Mouse (Mus musculus): Measurements from ENCODE around the gene Aatk. TPM values are rescaled to one million over a fixed set of nuclear protein-coding genes. Genes with fewer than 3 reads are reported as not detected.

Gene Aatk
- total and polyA plus RNA-seq, 2 experiments from 2014 or later = 0.71 to 22.1 TPM

DNA sequence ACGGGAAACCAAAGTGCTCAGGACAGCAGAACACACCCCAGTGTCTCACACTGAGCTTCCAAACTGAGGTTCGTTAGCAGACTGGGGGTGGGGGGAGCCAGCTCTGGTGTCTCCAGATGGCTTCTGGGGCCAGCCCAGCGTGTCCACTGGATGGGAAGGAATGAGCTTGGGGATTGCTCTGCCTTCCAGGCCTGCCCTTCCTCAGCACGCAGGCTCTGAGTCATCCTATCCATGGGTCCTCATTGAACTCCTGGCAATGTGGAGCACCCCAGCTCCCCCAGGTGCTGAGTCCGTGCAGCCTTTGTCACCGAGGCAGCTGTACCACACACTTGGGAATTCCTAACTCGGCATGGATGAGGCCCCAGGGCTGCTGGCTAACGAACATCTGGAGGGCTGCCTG lies 24.8 kb downstream of the Aatk start:
- Histone ChIP-seq H3K4me2 (ENCODE audit: low read depth, low read length) (no peak overlapping the region), H3K4me3 (ENCODE audit: low read depth, low read length) (no peak overlapping the region), H3K27me3 (ENCODE audit: control insufficient read depth, insufficient read depth, low read length) (no peaks in the 10 kb centered on the region), H3K36me3 (replicated peaks; ENCODE audit: control insufficient read depth, insufficient read depth, low read length) (no peaks in the 10 kb centered on the region), H3K9ac (replicated peaks; ENCODE audit: low read depth, low read length) (no peak overlapping the region), H3K4me1 (ENCODE audit: control insufficient read depth, insufficient read depth) (no peaks in the 10 kb centered on the region), H3K9me3 (replicated peaks; ENCODE audit: control insufficient read depth, low read length) (no peaks in the 10 kb centered on the region), H3K27ac (ENCODE audit: low read depth) (no peak overlapping the region)
- ATAC-seq (ENCODE audit: insufficient read depth, low read depth) (no peak), DNase-seq (ENCODE audit: low spot score) (no peak)
- 60% methylated on average over 8 of the region's 8 CpGs for WGBS
- TF ChIP-seq EP300 (IDR thresholded peaks at IDR 0.05; ENCODE audit: low read depth) (no peak), CTCF (IDR thresholded peaks at IDR 0.05; ENCODE audit: low read depth) (no peak)

DNA sequence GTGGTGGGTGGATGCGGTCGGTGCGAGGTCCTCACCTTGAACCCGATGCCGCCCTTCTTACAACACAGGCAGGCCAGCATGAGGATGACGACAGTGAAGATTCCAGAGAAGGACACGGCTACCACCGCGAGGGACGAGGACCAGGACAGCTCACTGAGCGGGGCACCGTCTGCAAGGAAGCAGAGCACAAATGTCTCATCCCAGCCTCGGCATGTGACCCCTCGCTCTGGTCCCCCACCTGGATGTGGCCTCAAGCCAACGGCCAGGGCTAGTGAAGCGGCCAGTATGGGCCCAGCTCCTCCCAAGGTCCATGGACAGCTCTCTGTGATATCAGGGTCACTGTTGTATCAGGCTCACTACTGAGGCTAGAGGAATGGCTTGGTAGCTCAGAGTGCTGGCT lies 25.6 kb downstream of the Aatk start:
- 89% methylated on average over 16 of the region's 16 CpGs for WGBS
- no peak for DNase-seq (ENCODE audit: low spot score)

DNA sequence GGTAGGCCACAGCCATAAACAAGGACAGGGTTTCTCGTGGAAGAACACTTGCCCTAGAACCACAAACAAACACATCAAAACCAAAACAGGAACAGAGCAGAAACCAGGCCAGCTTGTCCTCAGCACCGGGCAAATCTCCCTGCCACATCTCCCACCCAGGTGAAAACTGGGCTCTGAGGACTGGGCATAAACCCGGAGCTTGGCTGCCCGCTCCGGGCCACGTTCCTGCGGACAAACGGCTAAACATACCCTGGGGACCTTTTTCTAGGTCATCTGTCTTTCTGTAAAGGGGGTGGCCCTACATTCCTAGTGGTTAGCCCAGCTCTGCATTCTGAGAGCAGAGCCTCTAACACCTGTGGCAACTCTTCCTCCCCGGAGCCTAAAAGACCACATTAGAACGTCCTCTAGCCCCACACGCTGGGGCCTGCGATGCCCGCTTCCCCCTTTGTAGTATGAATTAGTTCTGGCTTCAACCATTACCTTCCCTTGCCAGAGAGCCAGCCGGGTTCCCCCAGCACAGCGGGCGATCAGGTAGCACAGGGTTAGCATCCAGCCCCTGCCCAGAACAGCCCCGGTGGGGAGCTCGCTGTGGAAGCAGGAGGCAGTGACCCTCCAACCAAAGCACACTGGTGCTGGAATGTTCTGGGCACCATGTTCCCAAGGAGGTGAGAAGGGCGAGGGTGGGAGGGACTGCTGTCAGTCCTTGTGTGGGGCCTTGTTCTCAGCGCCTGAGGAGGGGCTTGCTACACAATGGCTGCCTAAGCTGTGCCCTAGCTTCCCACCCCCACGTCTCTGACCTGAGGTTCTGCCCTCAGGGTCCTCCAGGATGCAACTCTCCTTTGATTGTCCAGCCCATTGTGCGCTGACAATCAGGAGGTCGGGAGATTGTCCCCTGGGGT lies 27.2 kb downstream of the Aatk start:
- 77% methylated on average over 23 of the region's 23 CpGs for WGBS

More for the DNA sequence above, 25.6 kb downstream of the Aatk start:
- H3K4me3 ChIP-seq (ENCODE audit: low read depth, low read length) = no peak overlapping the region
- TF ChIP-seq EP300 (IDR thresholded peaks at IDR 0.05; ENCODE audit: low read depth) (no peak), CTCF (IDR thresholded peaks at IDR 0.05; ENCODE audit: low read depth) (no peak)
- no peaks in the 10 kb centered on the region for H3K4me1 ChIP-seq (ENCODE audit: control insufficient read depth, insufficient read depth)
- no peak overlapping the region for H3K9ac ChIP-seq (replicated peaks; ENCODE audit: low read depth, low read length)
- H3K27ac ChIP-seq (ENCODE audit: low read depth) = no peak overlapping the region
- no peak for ATAC-seq (ENCODE audit: insufficient read depth, low read depth)
- no peaks in the 10 kb centered on the region for H3K36me3 ChIP-seq (replicated peaks; ENCODE audit: control insufficient read depth, insufficient read depth, low read length)
- H3K27me3 ChIP-seq (ENCODE audit: control insufficient read depth, insufficient read depth, low read length) = no peaks in the 10 kb centered on the region
- no peaks in the 10 kb centered on the region for H3K9me3 ChIP-seq (replicated peaks; ENCODE audit: control insufficient read depth, low read length)
- H3K4me2 ChIP-seq (ENCODE audit: low read depth, low read length) = no peak overlapping the region

DNA sequence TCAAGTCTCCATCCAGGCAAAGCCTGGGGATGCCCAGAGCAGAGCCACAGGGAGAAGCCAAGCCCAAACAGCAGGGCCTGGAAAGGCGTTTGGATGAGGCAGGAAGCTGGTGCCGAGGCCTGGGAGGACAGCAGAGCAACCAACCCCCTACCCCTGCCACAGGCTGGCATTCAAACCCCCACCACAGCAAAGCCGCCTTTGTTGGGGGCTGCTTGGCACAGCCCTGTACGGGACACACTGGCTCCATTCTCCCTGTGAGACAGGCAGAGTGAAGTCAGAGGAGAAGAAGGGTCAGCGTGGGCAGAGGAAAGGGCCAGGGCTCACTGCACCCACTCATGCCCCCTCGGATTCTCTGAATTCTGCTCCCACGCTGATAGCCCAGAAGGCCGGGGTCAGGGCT lies 30.0 kb downstream of the Aatk start:
- H3K9me3 ChIP-seq (replicated peaks; ENCODE audit: control insufficient read depth, low read length) = no peaks in the 10 kb centered on the region
- no peaks in the 10 kb centered on the region for H3K27me3 ChIP-seq (ENCODE audit: control insufficient read depth, insufficient read depth, low read length)
- WGBS = 81% methylated on average over 8 of the region's 8 CpGs
- no peak overlapping the region for H3K4me3 ChIP-seq (ENCODE audit: low read depth, low read length)
- DNase-seq (ENCODE audit: low spot score) (no peak), ATAC-seq (ENCODE audit: insufficient read depth, low read depth) (no peak)
- H3K4me1 ChIP-seq (ENCODE audit: control insufficient read depth, insufficient read depth) = peaks cover 4% of the 10 kb centered on the region; the same call in 1 of the 2 replicates
- TF ChIP-seq CTCF (IDR thresholded peaks at IDR 0.05; ENCODE audit: low read depth) (no peak), EP300 (IDR thresholded peaks at IDR 0.05; ENCODE audit: low read depth) (no peak)
- H3K36me3 ChIP-seq (replicated peaks; ENCODE audit: control insufficient read depth, insufficient read depth, low read length) = no peaks in the 10 kb centered on the region
- H3K27ac ChIP-seq (ENCODE audit: low read depth) = no peak overlapping the region
- no peak overlapping the region for H3K4me2 ChIP-seq (ENCODE audit: low read depth, low read length)
- H3K9ac ChIP-seq (replicated peaks; ENCODE audit: low read depth, low read length) = no peak overlapping the region

More for the DNA sequence above, 27.2 kb downstream of the Aatk start:
- H3K27me3 ChIP-seq (ENCODE audit: control insufficient read depth, insufficient read depth, low read length) = no peaks in the 10 kb centered on the region
- H3K36me3 ChIP-seq (replicated peaks; ENCODE audit: control insufficient read depth, insufficient read depth, low read length) = no peaks in the 10 kb centered on the region
- no peak overlapping the region for H3K4me2 ChIP-seq (ENCODE audit: low read depth, low read length)
- H3K9me3 ChIP-seq (replicated peaks; ENCODE audit: control insufficient read depth, low read length) = no peaks in the 10 kb centered on the region
- DNase-seq (ENCODE audit: low spot score) (no peak), ATAC-seq (ENCODE audit: insufficient read depth, low read depth) (no peak)
- H3K4me3 ChIP-seq (ENCODE audit: low read depth, low read length) = no peak overlapping the region
- peaks cover 4% of the 10 kb centered on the region; the same call in 1 of the 2 replicates for H3K4me1 ChIP-seq (ENCODE audit: control insufficient read depth, insufficient read depth)
- TF ChIP-seq EP300 (IDR thresholded peaks at IDR 0.05; ENCODE audit: low read depth) (no peak), CTCF (IDR thresholded peaks at IDR 0.05; ENCODE audit: low read depth) (no peak)
- no peak overlapping the region for H3K27ac ChIP-seq (ENCODE audit: low read depth)
- no peak overlapping the region for H3K9ac ChIP-seq (replicated peaks; ENCODE audit: low read depth, low read length)

DNA sequence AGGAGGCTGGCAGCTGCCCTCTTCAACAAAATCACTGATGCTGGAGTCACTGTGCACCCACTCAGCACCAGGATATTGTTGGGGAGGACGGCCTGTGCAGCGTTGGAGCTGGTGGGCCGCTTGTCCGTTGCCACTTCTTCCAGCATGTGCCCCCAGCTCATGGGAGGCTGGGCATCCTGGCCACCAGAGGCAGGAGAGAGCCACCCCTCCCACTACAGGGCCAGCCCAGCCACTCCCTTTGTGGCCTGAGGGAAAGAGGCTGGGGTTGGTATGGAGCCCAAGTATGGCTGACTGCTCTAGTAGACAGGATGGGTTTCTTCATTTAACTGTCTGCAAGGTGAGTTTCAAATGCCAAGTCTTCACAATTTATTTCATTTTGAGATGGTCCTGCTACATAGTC lies 32.2 kb downstream of the Aatk start:
- no peak overlapping the region for H3K27ac ChIP-seq (ENCODE audit: low read depth)

More for the DNA sequence above, 32.2 kb downstream of the Aatk start:
- Histone ChIP-seq H3K4me3 (ENCODE audit: low read depth, low read length) (no peak overlapping the region), H3K9me3 (replicated peaks; ENCODE audit: control insufficient read depth, low read length) (no peaks in the 10 kb centered on the region), H3K9ac (replicated peaks; ENCODE audit: low read depth, low read length) (no peak overlapping the region), H3K4me1 (ENCODE audit: control insufficient read depth, insufficient read depth) (peaks cover 4% of the 10 kb centered on the region; the same call in 1 of the 2 replicates), H3K36me3 (replicated peaks; ENCODE audit: control insufficient read depth, insufficient read depth, low read length) (no peaks in the 10 kb centered on the region), H3K4me2 (ENCODE audit: low read depth, low read length) (no peak overlapping the region), H3K27me3 (ENCODE audit: control insufficient read depth, insufficient read depth, low read length) (peaks cover 16% of the 10 kb centered on the region; the same call in 1 of the 2 replicates)
- 91% methylated on average over 4 of the region's 4 CpGs for WGBS
- no peak for ATAC-seq (ENCODE audit: insufficient read depth, low read depth)
- no peak for TF ChIP-seq CTCF (IDR thresholded peaks at IDR 0.05; ENCODE audit: low read depth)
- no peak for TF ChIP-seq EP300 (IDR thresholded peaks at IDR 0.05; ENCODE audit: low read depth)
- no peak for DNase-seq (ENCODE audit: low spot score)

Measured in heart, postnatal 0 days (tissue).